Mouse (Mus musculus) layer of hippocampus, adult 2 months (tissue): ENCODE results near the gene Cmtr1. TPM values are rescaled to one million over a fixed set of nuclear protein-coding genes. Genes with fewer than 3 reads are reported as not detected.

Experiments
- DNase-seq, 2 experiments: peaks; one replicate each; pipeline ENCODE4 v3.0.0; 2022; ENCODE audit warnings: low spot score in 2 of 2
- H3K27ac ChIP-seq: fragments of 200-600 bp; 2 replicates; pipeline ENCODE4 v1.8.1; 2022
- H3K4me3 ChIP-seq: fragments of 200-600 bp; 2 replicates; pipeline ENCODE4 v1.8.1; 2022; ENCODE audit warnings: mild to moderate bottlenecking
- CTCF ChIP-seq: fragments of 200-600 bp; conservative IDR thresholded peaks from 2 replicates; pipeline ENCODE4 v1.8.1; 2022; ENCODE audit warnings: antibody characterized with exemption, mild to moderate bottlenecking, moderate library complexity
- total RNA-seq, 2 experiments: library from RNA; stranded (reverse); gene quantifications; 2 replicates each; pipeline ENCODE4 v1.2.3; 2021

Cmtr1 gene
- total RNA-seq, 2 experiments from 2014 or later, result 111 to 115 TPM

DNA sequence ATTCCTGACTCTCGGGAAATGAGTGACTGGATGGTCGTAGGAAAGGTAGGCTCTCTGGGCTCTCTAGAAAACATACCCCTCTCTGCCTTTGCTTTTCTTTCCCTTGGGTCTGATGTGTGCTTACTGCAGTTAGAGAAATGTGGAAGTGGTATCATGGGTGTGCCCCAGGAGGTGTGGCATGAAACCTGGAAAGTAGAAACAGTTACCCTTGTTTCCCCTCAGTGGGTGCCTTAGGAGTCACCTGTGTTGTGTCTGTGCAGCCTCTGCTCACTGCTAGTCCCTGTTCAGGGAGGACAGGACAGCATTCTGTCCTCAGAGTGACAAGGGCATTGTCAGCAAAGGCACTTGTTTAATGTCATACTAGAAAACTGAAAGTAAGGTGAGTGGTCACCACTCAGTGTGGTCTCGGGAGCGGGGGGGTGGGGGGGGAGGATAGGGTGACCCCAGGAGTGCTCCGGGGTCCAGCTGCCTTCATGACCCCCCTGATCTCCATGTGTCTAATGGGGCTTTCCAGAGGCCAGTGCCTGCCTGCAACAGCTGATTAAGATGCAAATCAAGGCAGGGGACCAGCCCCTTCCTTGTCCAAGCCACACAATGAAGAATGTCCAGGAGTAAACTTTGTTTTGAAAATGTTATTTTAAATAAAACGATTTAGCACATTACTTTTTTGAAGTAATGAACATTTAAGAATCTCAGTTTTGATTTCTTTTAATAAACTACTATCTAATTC lies 18.8 kb downstream of the Cmtr1 start:
- Histone ChIP-seq H3K4me3 (no peak overlapping the region), H3K27ac (no peak overlapping the region)
- TF ChIP-seq CTCF, result no peak
- DNase-seq, result no peak

DNA sequence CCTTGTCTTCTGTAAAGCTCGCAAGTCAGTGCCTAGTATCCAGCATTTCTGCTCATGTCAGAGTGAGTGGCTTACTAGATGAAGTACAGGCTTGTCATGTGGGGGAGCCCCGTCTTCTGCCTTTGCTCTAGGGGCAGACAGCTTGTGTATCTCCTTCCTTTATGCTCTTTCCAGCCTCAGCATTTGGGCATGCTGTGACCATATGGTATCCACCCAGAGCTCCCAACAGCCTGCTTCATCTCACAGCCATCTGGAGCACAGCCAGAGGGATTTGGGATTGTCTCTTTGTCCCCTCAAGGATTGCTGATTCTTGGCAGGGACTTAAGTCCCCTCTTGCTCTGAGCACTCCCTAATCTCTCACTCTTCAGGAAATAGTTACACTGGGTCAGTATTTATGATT lies 19.8 kb downstream of the Cmtr1 start:
- no peak for TF ChIP-seq CTCF
- DNase-seq, result peak in 1 of 2 experiments; percentile 32
- Histone ChIP-seq H3K4me3 (no peak overlapping the region), H3K27ac (no peak overlapping the region)

DNA sequence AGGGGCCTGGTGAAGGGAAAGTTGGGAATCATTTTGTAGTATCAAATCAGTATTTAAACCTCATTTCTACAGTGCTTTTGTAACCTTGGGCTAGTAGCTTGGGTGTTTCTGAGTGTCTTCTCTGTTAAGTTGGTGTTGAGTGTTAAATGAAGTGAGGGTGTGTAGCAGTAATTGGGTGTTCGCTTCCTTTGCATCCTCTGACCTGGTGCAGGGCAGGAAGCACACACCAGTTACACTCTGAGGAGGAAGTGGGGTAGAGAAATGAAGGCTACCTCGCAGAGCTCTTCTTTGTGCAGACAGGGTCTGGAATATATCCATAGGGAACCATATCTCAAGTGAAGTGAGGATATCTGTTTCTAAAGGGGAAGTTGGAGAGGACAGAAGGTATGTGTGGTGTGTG lies 20.5 kb downstream of the Cmtr1 start:
- TF ChIP-seq CTCF, result no peak

DNA sequence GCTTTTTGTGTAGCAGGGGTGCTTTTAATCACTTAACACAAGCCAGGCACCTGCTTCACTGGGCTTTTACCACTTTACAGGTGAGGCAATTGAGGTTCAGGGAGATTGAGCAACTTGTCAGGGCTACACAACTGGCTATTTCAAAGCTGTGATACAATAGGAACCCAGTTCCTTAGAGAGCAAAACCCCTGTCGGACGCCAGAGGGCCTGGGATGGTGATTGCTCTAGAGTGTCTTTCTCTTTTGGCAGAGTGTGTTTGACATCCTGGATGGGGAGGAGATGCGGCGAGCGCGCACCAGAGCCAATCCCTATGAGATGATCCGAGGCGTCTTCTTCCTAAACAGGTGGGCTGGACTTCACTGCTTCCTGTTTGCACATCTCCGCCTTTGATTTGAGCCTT lies 21.3 kb downstream of the Cmtr1 start:
- no peak overlapping the region for H3K4me3 ChIP-seq
- no peak overlapping the region for H3K27ac ChIP-seq
- 0 out of 2 replicates have a peak, but pooled peaks have one; percentile 16 for TF ChIP-seq CTCF
- no peak for DNase-seq

More for the DNA sequence above, 20.5 kb downstream of the Cmtr1 start:
- Histone ChIP-seq H3K4me3 (no peak overlapping the region), H3K27ac (no peak overlapping the region)
- no peak for DNase-seq

DNA sequence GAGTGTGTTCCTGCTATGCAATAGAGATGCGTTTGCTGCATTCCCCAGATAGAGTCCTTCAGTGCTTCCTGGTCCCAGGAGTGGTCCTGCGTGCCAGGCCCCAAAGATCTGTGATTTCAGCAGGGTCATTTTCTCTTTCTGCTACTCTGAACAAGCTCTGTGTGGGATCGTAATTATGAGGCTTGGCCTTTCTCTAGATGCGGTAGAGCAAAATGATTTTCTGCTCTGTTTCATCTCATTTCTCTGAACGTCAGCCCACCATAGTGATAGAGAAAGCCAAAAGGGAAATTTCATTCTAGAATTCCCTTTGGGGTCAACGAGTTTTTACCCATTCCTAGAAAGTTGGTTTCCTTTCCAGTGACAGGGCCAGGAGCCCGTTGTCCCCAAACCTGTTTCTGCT lies 21.9 kb downstream of the Cmtr1 start:
- no peak for TF ChIP-seq CTCF
- no peak overlapping the region for H3K27ac ChIP-seq
- no peak for DNase-seq
- H3K4me3 ChIP-seq, result no peak overlapping the region

DNA sequence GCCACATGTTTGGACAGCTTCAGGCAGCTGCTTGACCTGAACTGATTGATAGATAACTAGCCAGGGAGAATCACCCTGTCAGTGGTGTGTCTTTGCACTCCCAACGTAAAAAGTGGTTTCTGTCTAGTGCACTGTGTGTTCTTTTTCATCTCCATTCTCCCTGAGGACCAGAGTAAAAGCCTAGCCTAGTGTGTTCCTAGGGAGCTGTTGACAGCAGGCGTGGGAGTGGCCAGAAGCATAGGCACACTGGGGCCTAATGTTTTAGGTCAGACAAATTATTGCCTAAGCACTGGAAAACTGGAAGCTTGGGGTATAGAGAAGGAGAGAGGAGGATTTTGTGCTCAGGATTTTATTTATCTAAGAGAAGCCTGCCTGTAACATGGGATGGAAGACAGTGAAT lies 22.7 kb downstream of the Cmtr1 start:
- Histone ChIP-seq H3K4me3 (no peak overlapping the region), H3K27ac (no peak overlapping the region)
- no peak for TF ChIP-seq CTCF
- no peak for DNase-seq

DNA sequence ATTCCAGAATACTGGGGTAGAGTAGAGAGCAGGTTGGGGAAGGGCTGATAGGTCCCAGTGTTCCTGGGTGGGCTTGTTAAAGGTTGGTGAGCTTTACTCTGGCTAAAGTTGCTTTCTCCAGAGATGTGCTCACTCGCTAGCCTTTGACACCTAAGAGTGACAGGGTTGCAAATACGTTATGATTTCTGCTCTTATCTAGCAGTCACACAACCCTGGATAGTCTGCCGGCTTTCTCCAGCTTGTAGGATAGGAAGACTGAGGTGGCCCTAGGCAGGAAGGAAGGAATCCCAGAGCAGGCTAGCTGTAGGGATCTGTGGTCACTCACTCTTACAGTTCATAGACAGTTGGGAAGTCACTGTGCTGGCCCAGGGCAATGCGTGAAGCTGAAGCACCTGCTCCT lies 23.9 kb downstream of the Cmtr1 start:
- Histone ChIP-seq H3K27ac (no peak overlapping the region), H3K4me3 (no peak overlapping the region)
- no peak for TF ChIP-seq CTCF
- no peak for DNase-seq

DNA sequence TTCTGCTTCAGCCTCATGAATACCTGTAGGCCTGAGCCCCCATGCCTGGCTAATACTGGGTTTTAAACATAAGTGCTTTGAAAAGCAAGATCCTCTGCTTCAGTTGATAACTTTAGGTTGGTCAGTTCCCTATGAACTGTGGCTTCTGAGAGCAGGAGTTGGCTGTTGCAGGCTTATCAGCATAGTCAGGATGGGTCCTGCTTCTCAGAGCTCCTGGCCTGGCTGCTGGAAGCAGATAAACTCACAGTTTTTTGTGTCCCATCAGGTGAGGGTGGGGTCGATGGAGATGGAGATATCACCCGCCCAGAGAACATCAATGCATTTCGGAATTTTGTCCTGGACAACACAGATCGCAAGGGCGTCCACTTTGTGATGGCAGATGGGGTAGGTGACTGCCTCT lies 26.4 kb downstream of the Cmtr1 start:
- no peak for TF ChIP-seq CTCF
- DNase-seq, result no peak
- H3K4me3 ChIP-seq, result no peak overlapping the region
- H3K27ac ChIP-seq, result no peak overlapping the region

DNA sequence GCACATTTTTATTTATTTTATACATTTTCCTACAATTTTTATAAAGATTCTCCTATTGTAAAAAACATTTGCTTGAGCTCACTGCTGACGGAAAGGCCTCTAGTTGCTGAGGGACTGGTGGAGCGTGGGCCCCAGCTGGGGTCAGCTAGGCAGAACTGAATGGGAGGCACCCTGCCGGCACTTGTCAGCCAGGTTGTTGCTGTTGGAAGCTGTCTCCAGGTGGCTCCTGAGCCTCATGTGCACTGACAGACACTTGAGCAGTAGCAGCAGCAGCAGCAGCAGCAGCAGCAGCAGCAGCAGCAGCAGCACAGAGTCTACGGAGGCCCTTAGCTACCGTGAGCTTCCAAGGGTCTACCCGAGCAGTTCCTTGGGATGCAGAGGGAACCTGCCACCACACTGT lies 27.0 kb downstream of the Cmtr1 start:
- no peak for DNase-seq
- TF ChIP-seq CTCF, result no peak
- H3K27ac ChIP-seq, result no peak overlapping the region

DNA sequence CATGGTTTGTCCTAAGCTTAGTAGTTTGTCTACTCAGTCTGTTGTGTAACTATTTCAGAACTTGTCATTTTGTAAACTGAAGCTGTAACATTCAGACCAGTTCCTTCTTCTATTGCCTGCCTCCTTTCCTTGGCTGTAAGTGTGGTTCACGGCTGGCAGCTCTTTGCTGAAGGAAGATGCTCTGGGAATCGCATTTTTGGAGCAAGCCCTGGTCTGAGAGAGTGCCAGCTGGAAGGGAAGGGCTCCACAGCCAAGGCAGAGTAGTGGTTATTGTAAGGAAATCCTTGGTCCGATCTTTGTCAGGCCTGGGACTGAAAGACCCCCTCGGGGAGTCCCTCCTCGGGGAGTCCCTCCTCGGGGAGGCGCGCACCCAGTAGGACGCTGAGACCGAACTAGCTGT lies 28.2 kb downstream of the Cmtr1 start:
- Histone ChIP-seq H3K27ac (no peak overlapping the region), H3K4me3 (no peak overlapping the region)
- DNase-seq, result no peak
- no peak for TF ChIP-seq CTCF

More for the DNA sequence above, 27.0 kb downstream of the Cmtr1 start:
- no peak overlapping the region for H3K4me3 ChIP-seq

DNA sequence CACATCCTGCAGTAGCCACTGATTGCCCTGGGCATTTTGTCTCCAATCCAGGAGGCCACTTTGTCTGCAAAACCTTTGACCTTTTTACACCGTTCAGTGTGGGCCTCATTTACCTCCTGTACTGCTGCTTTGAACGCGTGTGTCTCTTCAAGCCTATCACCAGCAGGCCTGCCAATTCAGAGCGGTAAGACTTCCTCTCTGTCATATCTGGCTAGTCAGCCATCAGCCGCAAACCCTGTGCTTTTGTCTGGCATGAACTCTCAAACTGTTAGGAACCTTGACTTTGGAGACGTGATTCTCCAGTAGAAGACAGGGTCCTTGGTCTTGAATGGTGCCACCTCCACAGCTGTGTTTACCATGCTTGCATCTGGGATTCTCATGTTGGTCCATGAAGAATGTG lies 29.9 kb downstream of the Cmtr1 start:
- DNase-seq, result no peak
- Histone ChIP-seq H3K4me3 (no peak overlapping the region), H3K27ac (no peak overlapping the region)
- no peak for TF ChIP-seq CTCF

DNA sequence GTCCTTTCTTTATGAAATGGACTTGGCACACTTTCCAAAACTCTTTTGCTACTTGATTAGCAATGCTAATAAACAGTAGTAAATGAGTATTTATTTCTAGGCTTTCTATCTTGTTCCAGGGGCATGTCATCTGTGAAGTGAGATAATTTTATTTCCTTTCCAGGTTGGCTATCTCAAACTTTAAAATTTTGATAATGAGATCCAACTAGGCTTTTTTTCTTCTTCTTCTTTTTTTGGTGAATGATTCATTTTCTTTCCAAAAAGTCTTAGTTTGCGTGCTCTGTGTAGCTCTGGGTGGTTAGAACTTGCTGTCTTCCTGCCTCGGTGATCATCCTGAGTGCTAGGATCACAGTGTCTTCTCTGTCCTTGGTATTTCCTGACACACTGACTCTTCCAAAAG lies 32.4 kb downstream of the Cmtr1 start:
- H3K4me3 ChIP-seq, result no peak overlapping the region
- DNase-seq, result no peak
- TF ChIP-seq CTCF, result no peak
- H3K27ac ChIP-seq, result no peak overlapping the region

DNA sequence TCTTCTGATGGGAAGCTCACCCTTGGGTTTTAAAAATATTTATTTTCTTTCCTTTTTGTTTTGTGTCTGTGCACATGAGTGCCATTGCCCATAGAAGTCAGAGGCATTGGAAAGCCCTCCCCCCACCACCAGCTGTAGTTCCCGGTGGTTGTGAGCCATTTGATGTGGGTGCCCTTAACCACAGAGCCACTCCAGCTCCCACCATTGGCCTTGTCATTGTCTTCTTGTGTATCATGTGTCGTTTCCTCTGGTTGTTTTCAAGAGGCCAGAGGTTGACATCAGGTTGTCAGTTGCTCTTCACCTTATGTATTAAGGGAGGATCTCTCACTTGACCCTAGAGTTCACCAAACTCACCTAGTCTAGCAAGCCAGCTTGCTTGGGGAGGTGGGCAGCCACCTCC lies 33.2 kb downstream of the Cmtr1 start:
- no peak overlapping the region for H3K27ac ChIP-seq
- no peak for TF ChIP-seq CTCF
- DNase-seq, result no peak
- no peak overlapping the region for H3K4me3 ChIP-seq

DNA sequence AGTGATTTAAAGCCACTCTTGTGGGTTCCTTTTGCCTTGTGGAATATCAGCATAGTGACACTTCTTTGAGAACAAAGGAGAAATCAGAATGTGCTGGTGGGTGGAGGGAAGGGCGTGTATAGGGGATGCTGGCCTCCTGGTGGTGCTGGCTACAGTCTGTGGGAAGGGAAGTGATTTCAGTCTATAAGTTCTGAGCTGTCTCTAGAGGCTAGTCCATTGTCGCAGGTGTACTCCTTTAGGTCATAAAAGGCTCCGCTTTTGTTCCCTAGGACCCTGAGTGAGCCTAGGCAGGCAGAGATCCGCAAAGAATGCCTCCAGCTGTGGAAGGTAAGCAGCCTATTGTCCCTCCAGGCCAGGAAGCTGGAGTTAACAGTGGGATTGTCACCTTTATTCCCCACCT lies 34.1 kb downstream of the Cmtr1 start:
- no peak overlapping the region for H3K27ac ChIP-seq
- DNase-seq, result no peak
- H3K4me3 ChIP-seq, result no peak overlapping the region
- TF ChIP-seq CTCF, result no peak
